Mouse (Mus musculus) thymus, adult 18-20 months (tissue): ENCODE results near the gene Fgf8.
A peak's percentile ranks its signal among the peaks of the same experiment; 100 is the strongest.

ENCODE experiments used
- DNase-seq, 2 experiments: peaks; one replicate each; pipeline ENCODE4 v3.0.0; 2022; ENCODE audit warnings: mixed read lengths in 2 of 2

Fgf8 gene

GRCm38 (mm10) chr19:45748206-45748605 lies 5.5 kb upstream of the Fgf8 start:
- DNase-seq: no peak

GRCm38 (mm10) chr19:45747028-45747867 lies 4.5 kb upstream of the Fgf8 start:
- DNase-seq: peak; percentile 68 to 75

- DNase-seq: peak; percentile 48 to 63
Observed at GRCm38 (mm10) chr19:45746153-45747020, 3.7 kb upstream of the Fgf8 start.

- no peak for DNase-seq
Observed at GRCm38 (mm10) chr19:45745344-45746152, 2.8 kb upstream of the Fgf8 start.

- no peak for DNase-seq
Observed at GRCm38 (mm10) chr19:45743619-45744018, 904 bp upstream of the Fgf8 start.

GRCm38 (mm10) chr19:45742984-45743575 lies 365 bp upstream of the Fgf8 start:
- no peak for DNase-seq

- DNase-seq: no peak
Observed at GRCm38 (mm10) chr19:45741431-45742217, 1.1 kb downstream of the Fgf8 start.

GRCm38 (mm10) chr19:45740817-45741216 lies 1.9 kb downstream of the Fgf8 start:
- no peak for DNase-seq

- DNase-seq: no peak
Observed at GRCm38 (mm10) chr19:45740233-45740632, 2.5 kb downstream of the Fgf8 start.

GRCm38 (mm10) chr19:45738521-45738920 lies 4.2 kb downstream of the Fgf8 start:
- no peak for DNase-seq

GRCm38 (mm10) chr19:45737846-45738484 lies 4.8 kb downstream of the Fgf8 start:
- no peak for DNase-seq

GRCm38 (mm10) chr19:45737208-45737845 lies 5.4 kb downstream of the Fgf8 start:
- no peak for DNase-seq

GRCm38 (mm10) chr19:45736855-45737207 lies 5.9 kb downstream of the Fgf8 start:
- peak in 1 of 2 experiments; percentile 39 for DNase-seq

GRCm38 (mm10) chr19:45736241-45736640 lies 6.5 kb downstream of the Fgf8 start:
- DNase-seq: no peak

GRCm38 (mm10) chr19:45734762-45735161 lies 8.0 kb downstream of the Fgf8 start:
- no peak for DNase-seq

GRCm38 (mm10) chr19:45734191-45734590 lies 8.5 kb downstream of the Fgf8 start:
- no peak for DNase-seq

GRCm38 (mm10) chr19:45733564-45733963 lies 9.2 kb downstream of the Fgf8 start:
- DNase-seq: peak in 1 of 2 experiments; percentile 59

GRCm38 (mm10) chr19:45731658-45732057 lies 11.1 kb downstream of the Fgf8 start:
- no peak for DNase-seq

GRCm38 (mm10) chr19:45730042-45730441 lies 12.7 kb downstream of the Fgf8 start:
- no peak for DNase-seq

- DNase-seq: peak; percentile 46 to 62
Observed at GRCm38 (mm10) chr19:45727231-45727630, 15.5 kb downstream of the Fgf8 start.
